ENCODE assay signal across 22 mouse cellular contexts in genomic region chr9:67883349-67883984, GRCm38 (mm10). TPM values are rescaled to one million over a fixed set of nuclear protein-coding genes. Genes with fewer than 3 reads are reported as not detected.
DNase-seq lines count a peak whose midpoint lies in the region; ATAC-seq lines count a peak whose summit lies in the region.
"Had no signal": no experiment of that assay in that cellular context is flagged by ENCODE, and none has a peak within 500 bp of the region (broad histone marks: within the 10 kb centered on the region; RNA-seq: fewer than 3 reads in every experiment).

No protein-coding gene starts in this region.

- peaks cover 9% of the 10 kb centered on the region for H3K4me1 ChIP-seq in heart, embryonic 11.5 days (ENCODE audit: control insufficient read depth, insufficient read depth, low read length)
- peaks cover 7% of the 10 kb centered on the region; the same call in 1 of the 2 replicates for H3K4me1 ChIP-seq in heart, embryonic 16.5 days (ENCODE audit: control insufficient read depth, insufficient read depth, low read length)
- H3K4me1 ChIP-seq: embryonic facial prominence, embryonic 10.5 days had no signal

- no peak overlapping the region for H3K4me3 ChIP-seq in heart, embryonic 11.5 days (ENCODE audit: low read depth, low read length)
- H3K4me3 ChIP-seq in heart, embryonic 16.5 days (ENCODE audit: low read length): no peak overlapping the region
- H3K4me3 ChIP-seq: embryonic facial prominence, embryonic 10.5 days; gastrocnemius, adult 2 months; hindbrain, embryonic 10.5 days had no signal

- ATAC-seq in heart, embryonic 11.5 days (replicated peaks; ENCODE audit: insufficient number of reproducible peaks, low FRiP score, low TSS enrichment): no peak
- no peak for ATAC-seq in heart, embryonic 16.5 days (replicated peaks; ENCODE audit: extremely low read depth, insufficient read depth, low FRiP score)
- ATAC-seq: forebrain, embryonic 14.5 days; intestine, postnatal 0 days had no signal

- no peaks in the 10 kb centered on the region for H3K9me3 ChIP-seq in heart, embryonic 11.5 days (replicated peaks; ENCODE audit: control insufficient read depth, low read length)
- H3K9me3 ChIP-seq in heart, embryonic 16.5 days (replicated peaks; ENCODE audit: control insufficient read depth, low read length): no peaks in the 10 kb centered on the region
- H3K9me3 ChIP-seq: embryonic facial prominence, embryonic 10.5 days; hindbrain, embryonic 10.5 days had no signal

- no peaks in the 10 kb centered on the region for H3K27me3 ChIP-seq in heart, embryonic 11.5 days (ENCODE audit: control insufficient read depth, insufficient read depth, low read length)
- no peaks in the 10 kb centered on the region for H3K27me3 ChIP-seq in heart, embryonic 16.5 days (ENCODE audit: control insufficient read depth, insufficient read depth, low read length)

- no peak for DNase-seq in heart, adult 8-10 months (ENCODE audit: low spot score)
- DNase-seq in heart, postnatal 4 days: no peak
- DNase-seq in induced T-regulatory cell, adult 2 months (ENCODE audit: low read depth): peak; percentile 40
- no peak for DNase-seq in urinary bladder, adult 2 months (ENCODE audit: low spot score)
- no peak for DNase-seq in cerebellum, adult 11-12 months
- DNase-seq: adrenal gland, postnatal 25 days; cerebellum, adult 2 months; cerebellum, postnatal 10 days; gastrocnemius, adult 2 months; gastrocnemius, postnatal 25 days; kidney, adult 8-10 months had no signal

- H3K4me2 ChIP-seq in heart, embryonic 11.5 days: no peak overlapping the region
- no peak overlapping the region for H3K4me2 ChIP-seq in heart, embryonic 16.5 days (ENCODE audit: low read depth, low read length)
- H3K4me2 ChIP-seq: hindbrain, embryonic 14.5 days had no signal

- H3K27ac ChIP-seq in heart, embryonic 11.5 days (ENCODE audit: low read depth, low read length): 0 out of 2 replicates have a peak overlapping the region, but pooled peaks have one; percentile 35
- H3K27ac ChIP-seq in heart, embryonic 16.5 days (ENCODE audit: low read length): peak overlapping the region; percentile 42
- H3K27ac ChIP-seq: embryonic facial prominence, embryonic 10.5 days; gastrocnemius, adult 2 months; hindbrain, embryonic 10.5 days; hindbrain, embryonic 14.5 days had no signal

- peaks cover 5% of the 10 kb centered on the region for H3K36me3 ChIP-seq in heart, embryonic 11.5 days (ENCODE audit: control insufficient read depth, insufficient read depth, low read length)
- peaks cover 12% of the 10 kb centered on the region for H3K36me3 ChIP-seq in heart, embryonic 16.5 days (ENCODE audit: control insufficient read depth, insufficient read depth)

- WGBS in heart, embryonic 11.5 days (ENCODE audit: insufficient replicate concordance): 92% methylated on average over 13 of the region's 13 CpGs
- 87% methylated on average over 13 of the region's 13 CpGs for WGBS in heart, embryonic 16.5 days

- 0 out of 2 replicates have a peak overlapping the region, but pooled peaks have one; percentile 28 for H3K9ac ChIP-seq in heart, embryonic 11.5 days (ENCODE audit: low read depth, low read length)
- no peak overlapping the region for H3K9ac ChIP-seq in heart, embryonic 16.5 days (ENCODE audit: low read length)
- H3K9ac ChIP-seq: hindbrain, embryonic 14.5 days had no signal

RNA-seq across cellular contexts. Expression of gene Vps13c, which starts 43.3 kb away (rescaled TPM):
- polyA plus RNA-seq in heart, embryonic 11.5 days (2014; fragmentation: Nextera tagmentation; extraction: Ambion mirVana): 5.4 and 9.8 TPM in 2 replicates
- total RNA-seq in heart, adult 8-10 months (2022): 10 to 100 TPM; 48.5 to 54.4 (median 52.0) TPM
- 3.8 and 4.3 TPM in 2 replicates for polyA plus RNA-seq in heart, embryonic 16.5 days (2015; fragmentation: Nextera tagmentation; extraction: Ambion mirVana)
- 10 to 100 TPM; 28.9 to 30.7 TPM for total RNA-seq in heart, postnatal 4 days (2021)
- polyA plus RNA-seq in urinary bladder, adult 2 months (2012; rRNA removed): 18.8 and 19.7 TPM in 2 replicates

RNA-seq across cellular contexts. Expression of gene C2cd4a, which starts 51.3 kb away (rescaled TPM):
- 0.21 and 0.56 TPM in 2 replicates for polyA plus RNA-seq in heart, embryonic 11.5 days (2014; fragmentation: Nextera tagmentation; extraction: Ambion mirVana)
- total RNA-seq in heart, adult 8-10 months (2022): not detected
- polyA plus RNA-seq in heart, embryonic 16.5 days (2015; fragmentation: Nextera tagmentation; extraction: Ambion mirVana): 0.10 and 0.16 TPM in 2 replicates
- total RNA-seq in heart, postnatal 4 days (2021): not detected
- 0.48 and 0.59 TPM in 2 replicates for polyA plus RNA-seq in urinary bladder, adult 2 months (2012; rRNA removed)
- total RNA-seq: adrenal gland, adult 18-20 months; adrenal gland, postnatal 25 days; ES-E14; gastrocnemius, adult 2 months; granulocyte monocyte progenitor cell, adult 5-6 weeks had no signal
- polyA plus RNA-seq: embryonic facial prominence, embryonic 10.5 days; heart, postnatal 0 days; hindbrain, embryonic 10.5 days had no signal
